Mouse (Mus musculus) inflammation-experienced regulatory T-cells, adult 6 months (primary cell): ENCODE measurements around the gene Nphs1. TPM values are rescaled to one million over a fixed set of nuclear protein-coding genes. Genes with fewer than 3 reads are reported as not detected.

ENCODE experiments used
- polyA plus RNA-seq, 3 experiments: library from polyadenylated mRNA; unstranded; fragments of 100-300 nt; shearing (Covaris generic); gene quantifications; one replicate each; pipeline ENCODE4 v1.2.1; 2017

Gene Nphs1
- polyA plus RNA-seq, 3 experiments from 2014 or later: 0.11 TPM; not detected in 2

Other genes with a start within 250 kb of the Nphs1 start
- 10 to 100 TPM; 51.0 to 54.5 (median 54.2) TPM for gene Polr2i, start 226.4 kb upstream of the Nphs1 start, polyA plus RNA-seq
- 100 to 1,000 TPM in 2 of 3 experiments, 10 to 100 TPM in 1; 95.8 to 156 (median 120) TPM for gene Tbcb, start 226.0 kb upstream of the Nphs1 start, polyA plus RNA-seq
- gene Ovol3, start 222.6 kb upstream of the Nphs1 start, polyA plus RNA-seq: not detected
- gene Thap8, start 178.2 kb upstream of the Nphs1 start, polyA plus RNA-seq: under 1 TPM; 0.26 to 0.70 (median 0.26) TPM
- gene Wdr62, start 177.9 kb upstream of the Nphs1 start, polyA plus RNA-seq: 1 to 10 TPM; 1.5 to 5.3 (median 1.5) TPM
- 1 to 10 TPM; 3.6 to 7.0 (median 5.8) TPM for gene Clip3, start 166.6 kb upstream of the Nphs1 start, polyA plus RNA-seq
- 100 to 1,000 TPM in 2 of 3 experiments, 10 to 100 TPM in 1; 69.8 to 178 (median 155) TPM for gene Alkbh6, start 149.6 kb upstream of the Nphs1 start, polyA plus RNA-seq
- gene Syne4, start 143.5 kb upstream of the Nphs1 start, polyA plus RNA-seq: 10 to 100 TPM in 1 of 3 experiments, 1 to 10 TPM in 2; 4.3 to 14.7 (median 6.4) TPM
- gene E130208F15Rik, start 136.6 kb upstream of the Nphs1 start, polyA plus RNA-seq: not detected
- 1 to 10 TPM; 2.0 to 6.1 (median 3.9) TPM for gene Sdhaf1, start 134.4 kb upstream of the Nphs1 start, polyA plus RNA-seq
- not detected for gene Lrfn3, start 95.5 kb upstream of the Nphs1 start, polyA plus RNA-seq
- 10 to 100 TPM in 1 of 3 experiments, 1 to 10 TPM in 1, under 1 TPM in 1; 0.79 to 15.0 (median 2.2) TPM for gene Tyrobp, start 44.6 kb upstream of the Nphs1 start, polyA plus RNA-seq
- 100 to 1,000 TPM; 484 to 574 (median 552) TPM for gene Hcst, start 38.5 kb upstream of the Nphs1 start, polyA plus RNA-seq
- gene Nfkbid, start 36.6 kb upstream of the Nphs1 start, polyA plus RNA-seq: 10 to 100 TPM; 37.3 to 50.8 (median 41.1) TPM
- 1 to 10 TPM; 6.0 to 7.4 (median 6.0) TPM for gene Aplp1, start 12.8 kb upstream of the Nphs1 start, polyA plus RNA-seq
- gene Kirrel2, start 625 bp upstream of the Nphs1 start, polyA plus RNA-seq: not detected
- not detected for gene Prodh2, start 35.3 kb downstream of the Nphs1 start, polyA plus RNA-seq
- 1 to 10 TPM in 1 of 3 experiments, under 1 TPM in 2; 0.28 to 1.1 (median 0.91) TPM for gene Arhgap33, start 76.7 kb downstream of the Nphs1 start, polyA plus RNA-seq
- gene Hspb6, start 93.9 kb downstream of the Nphs1 start, polyA plus RNA-seq: 1 to 10 TPM; 2.7 to 3.6 (median 2.8) TPM
- 1 to 10 TPM; 2.8 to 4.5 (median 4.0) TPM for gene Proser3, start 94.0 kb downstream of the Nphs1 start, polyA plus RNA-seq
- gene Lin37, start 101.5 kb downstream of the Nphs1 start, polyA plus RNA-seq: 100 to 1,000 TPM in 2 of 3 experiments, 10 to 100 TPM in 1; 94.5 to 112 (median 109) TPM
- 10 to 100 TPM; 56.1 to 60.5 (median 60.0) TPM for gene U2af1l4, start 105.0 kb downstream of the Nphs1 start, polyA plus RNA-seq
- 10 to 100 TPM; 45.7 to 85.3 (median 82.8) TPM for gene Gm49396, start 105.0 kb downstream of the Nphs1 start, polyA plus RNA-seq
- 100 to 1,000 TPM; 271 to 363 (median 299) TPM for gene Psenen, start 105.3 kb downstream of the Nphs1 start, polyA plus RNA-seq
- gene Igflr1, start 107.1 kb downstream of the Nphs1 start, polyA plus RNA-seq: 100 to 1,000 TPM; 118 to 196 (median 157) TPM
- 10 to 100 TPM; 15.7 to 23.0 (median 22.6) TPM for gene Kmt2b, start 130.4 kb downstream of the Nphs1 start, polyA plus RNA-seq
- 10 to 100 TPM; 11.7 to 28.7 (median 11.9) TPM for gene Zbtb32, start 140.6 kb downstream of the Nphs1 start, polyA plus RNA-seq
- gene Upk1a, start 154.5 kb downstream of the Nphs1 start, polyA plus RNA-seq: 1 to 10 TPM in 2 of 3 experiments, under 1 TPM in 1; 0.47 to 3.1 (median 1.5) TPM
- gene Cox6b1, start 167.8 kb downstream of the Nphs1 start, polyA plus RNA-seq: 100 to 1,000 TPM; 376 to 780 (median 668) TPM
- not detected for gene Etv2, start 177.5 kb downstream of the Nphs1 start, polyA plus RNA-seq
- 10 to 100 TPM; 21.7 to 30.7 (median 28.0) TPM for gene Rbm42, start 192.0 kb downstream of the Nphs1 start, polyA plus RNA-seq
- 10 to 100 TPM; 23.9 to 33.9 (median 26.4) TPM for gene Haus5, start 206.7 kb downstream of the Nphs1 start, polyA plus RNA-seq
- not detected for gene Pmis2, start 213.3 kb downstream of the Nphs1 start, polyA plus RNA-seq
- gene 2200002J24Rik, start 240.6 kb downstream of the Nphs1 start, polyA plus RNA-seq: not detected